Mouse (Mus musculus): ENCODE results near the gene Hgfac. TPM values are rescaled to one million over a fixed set of nuclear protein-coding genes. Genes with fewer than 3 reads are reported as not detected.

The Hgfac gene
- total RNA-seq, 2 experiments from 2014 or later, result 0.87 to 1.7 TPM

DNA sequence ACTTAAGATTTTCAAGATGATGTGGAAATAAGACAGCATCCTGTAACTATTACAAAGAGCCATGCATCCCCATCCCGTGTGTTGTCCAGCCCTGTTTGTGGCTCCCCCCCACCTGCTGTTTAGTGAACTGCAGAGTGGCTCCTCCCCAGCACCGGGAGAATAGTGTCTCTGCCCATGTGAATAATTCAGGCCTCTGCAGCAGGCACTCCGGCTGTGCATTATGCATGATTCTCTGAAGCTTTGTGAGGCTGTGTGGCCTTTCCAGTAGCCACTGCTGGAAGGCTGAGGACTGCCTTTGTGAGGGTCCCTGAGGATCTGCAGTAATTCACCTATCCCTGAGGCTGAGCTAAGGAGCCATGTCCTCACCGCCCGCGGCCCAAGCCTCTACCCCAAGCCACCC is 27.3 kb upstream of the Hgfac start:
- no peak for DNase-seq (ENCODE audit: extremely low spot score in 1 of 2, low spot score in 2 of 2)
- Histone ChIP-seq H3K27ac (no peak overlapping the region), H3K4me3 (no peak overlapping the region)
- no peak for TF ChIP-seq CTCF (IDR thresholded peaks at IDR 0.05)
- intact Hi-C loops (cut with DNase I), result no loop called here

GRCm38 (mm10) chr5:35019673-35020300 is 21.5 kb upstream of the Hgfac start:
- DNase-seq (ENCODE audit: extremely low spot score in 1 of 2, low spot score in 2 of 2), result peak in 1 of 2 experiments; percentile 32
- H3K27ac ChIP-seq, result peak overlapping the region; percentile 72
- H3K4me3 ChIP-seq, result no peak overlapping the region
- intact Hi-C loops (cut with DNase I), result loop anchor here (5.0 kb wide), 1 partner anchor 102 kb away; no protein-coding TSS in a partner anchor
- no peak for TF ChIP-seq CTCF (IDR thresholded peaks at IDR 0.05)

DNA sequence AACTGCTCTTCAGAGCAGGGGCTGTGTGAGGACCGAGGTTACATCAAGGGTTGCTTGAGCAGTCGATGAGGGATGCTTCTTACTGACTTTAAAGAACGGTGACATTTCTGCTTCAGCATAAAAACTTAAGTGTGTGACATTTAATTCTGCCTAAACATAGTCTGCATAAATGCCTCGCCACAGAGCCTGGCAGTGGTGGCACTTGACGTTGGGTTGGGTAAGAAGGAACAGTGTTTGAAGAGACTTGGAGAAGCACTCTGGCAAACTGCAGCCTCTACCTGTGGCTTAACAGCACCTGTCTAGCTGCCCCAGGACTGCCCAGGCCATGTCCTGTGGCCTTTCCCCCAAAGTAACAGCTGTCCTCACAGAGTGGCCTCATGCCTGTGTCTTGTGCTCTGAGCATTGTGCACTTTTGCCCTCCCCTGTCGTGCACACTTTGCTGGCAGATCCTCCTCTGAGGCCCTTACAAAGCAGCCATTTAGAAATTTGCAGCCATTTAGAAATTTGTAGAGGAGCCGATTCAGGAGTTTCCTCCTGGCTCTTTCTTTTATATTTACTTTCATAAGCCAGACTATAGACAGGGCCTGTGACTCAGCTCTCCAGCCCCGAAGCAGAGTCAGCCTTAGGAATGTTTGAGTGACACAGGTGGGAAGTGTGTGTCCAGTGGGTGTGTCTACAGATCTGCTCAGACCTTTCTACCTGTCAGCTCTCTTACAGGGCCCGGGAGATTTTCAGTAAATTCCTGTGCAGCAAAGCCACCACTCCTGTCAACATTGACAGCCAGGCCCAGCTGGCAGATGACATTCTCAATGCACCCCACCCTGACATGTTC is 20.7 kb upstream of the Hgfac start:
- intact Hi-C loops (cut with DNase I), result loop anchor here (5.0 kb wide), 1 partner anchor 103 kb away; no protein-coding TSS in a partner anchor
- Histone ChIP-seq H3K27ac (peak overlapping the region; percentile 72), H3K4me3 (no peak overlapping the region)
- DNase-seq (ENCODE audit: extremely low spot score in 1 of 2, low spot score in 2 of 2), result no peak
- TF ChIP-seq CTCF (IDR thresholded peaks at IDR 0.05), result no peak

DNA sequence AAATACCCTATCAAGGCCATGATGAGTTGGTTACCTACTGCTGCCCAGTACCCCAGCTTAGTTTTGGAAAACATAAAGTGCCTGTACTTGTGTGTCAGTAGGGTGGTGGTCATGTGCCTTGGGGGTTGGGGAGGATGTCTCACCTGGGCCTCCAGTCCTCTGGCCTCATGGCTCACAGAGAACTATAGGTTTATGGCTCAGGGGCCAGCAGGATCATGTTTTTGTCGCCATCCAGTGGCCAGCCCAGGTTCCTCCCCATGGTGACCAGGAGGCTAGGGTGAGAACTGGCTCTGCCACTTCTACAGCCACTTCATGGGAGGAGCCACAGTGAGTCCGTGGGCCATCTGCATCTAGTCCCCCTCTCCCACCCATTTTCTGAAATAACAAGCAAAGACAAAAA is 16.3 kb upstream of the Hgfac start:
- intact Hi-C loops (cut with DNase I), result loop anchor here (1.0 to 5.0 kb wide), 2 partner anchors 39 to 108 kb away; no protein-coding TSS in a partner anchor
- DNase-seq (ENCODE audit: extremely low spot score in 1 of 2, low spot score in 2 of 2), result peak; percentile 42 to 67
- peak; percentile 79 for TF ChIP-seq CTCF (IDR thresholded peaks at IDR 0.05)
- no peak overlapping the region for H3K4me3 ChIP-seq
- H3K27ac ChIP-seq, result peak overlapping the region; percentile 36

GRCm38 (mm10) chr5:35029303-35029702 is 12.0 kb upstream of the Hgfac start:
- TF ChIP-seq CTCF (IDR thresholded peaks at IDR 0.05), result no peak
- Histone ChIP-seq H3K27ac (no peak overlapping the region), H3K4me3 (no peak overlapping the region)
- DNase-seq (ENCODE audit: extremely low spot score in 1 of 2, low spot score in 2 of 2), result no peak
- intact Hi-C loops (cut with DNase I), result no loop called here

DNA sequence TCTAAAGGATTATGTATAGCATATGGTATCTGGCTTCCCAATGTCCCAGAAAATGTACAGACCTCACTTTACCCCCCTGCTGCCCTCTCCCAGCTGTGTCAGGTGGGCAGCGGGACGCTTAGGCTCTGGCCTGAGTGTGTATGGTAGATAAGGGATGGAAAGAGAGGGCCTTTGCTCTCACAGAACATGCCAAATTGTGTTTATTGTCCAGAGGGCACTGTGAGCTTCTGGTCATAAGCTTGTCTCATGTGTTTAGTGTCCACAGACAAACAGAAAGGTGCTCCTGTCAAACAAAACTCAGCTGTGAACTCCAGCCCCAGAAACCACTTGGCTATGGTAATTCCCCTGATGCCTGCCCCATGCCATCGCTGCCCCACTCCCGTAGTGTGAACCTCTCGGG is 11.6 kb upstream of the Hgfac start:
- intact Hi-C loops (cut with DNase I), result no loop called here
- no peak for TF ChIP-seq CTCF (IDR thresholded peaks at IDR 0.05)
- H3K4me3 ChIP-seq, result no peak overlapping the region
- DNase-seq (ENCODE audit: extremely low spot score in 1 of 2, low spot score in 2 of 2), result no peak
- H3K27ac ChIP-seq, result no peak overlapping the region

- intact Hi-C loops (cut with DNase I), result no loop called here
- H3K4me3 ChIP-seq, result no peak overlapping the region
- no peak for DNase-seq (ENCODE audit: extremely low spot score in 1 of 2, low spot score in 2 of 2)
- H3K27ac ChIP-seq, result no peak overlapping the region
- peak; percentile 38 for TF ChIP-seq CTCF (IDR thresholded peaks at IDR 0.05)
These were observed 8.2 kb upstream of the Hgfac start for GRCm38 (mm10) chr5:35033068-35033467.

- no peak overlapping the region for H3K4me3 ChIP-seq
- H3K27ac ChIP-seq, result no peak overlapping the region
- intact Hi-C loops (cut with DNase I), result no loop called here
- DNase-seq (ENCODE audit: extremely low spot score in 1 of 2, low spot score in 2 of 2), result no peak
- no peak for TF ChIP-seq CTCF (IDR thresholded peaks at IDR 0.05)
These were observed 7.7 kb upstream of the Hgfac start for GRCm38 (mm10) chr5:35033619-35034018.

GRCm38 (mm10) chr5:35035141-35035540 is 6.2 kb upstream of the Hgfac start:
- intact Hi-C loops (cut with DNase I), result no loop called here

GRCm38 (mm10) chr5:35035795-35036194 is 5.5 kb upstream of the Hgfac start:
- no peak for TF ChIP-seq CTCF (IDR thresholded peaks at IDR 0.05)
- intact Hi-C loops (cut with DNase I), result no loop called here
- Histone ChIP-seq H3K27ac (no peak overlapping the region), H3K4me3 (no peak overlapping the region)
- no peak for DNase-seq (ENCODE audit: extremely low spot score in 1 of 2, low spot score in 2 of 2)

More at GRCm38 (mm10) chr5:35035141-35035540, 6.2 kb upstream of the Hgfac start:
- H3K27ac ChIP-seq, result no peak overlapping the region
- no peak for TF ChIP-seq CTCF (IDR thresholded peaks at IDR 0.05)
- no peak overlapping the region for H3K4me3 ChIP-seq
- no peak for DNase-seq (ENCODE audit: extremely low spot score in 1 of 2, low spot score in 2 of 2)

- no peak for TF ChIP-seq CTCF (IDR thresholded peaks at IDR 0.05)
- DNase-seq (ENCODE audit: extremely low spot score in 1 of 2, low spot score in 2 of 2), result no peak
- intact Hi-C loops (cut with DNase I), result no loop called here
- no peak overlapping the region for H3K27ac ChIP-seq
- H3K4me3 ChIP-seq, result no peak overlapping the region
These were observed 3.9 kb upstream of the Hgfac start for GRCm38 (mm10) chr5:35037438-35037837.

- Histone ChIP-seq H3K4me3 (no peak overlapping the region), H3K27ac (no peak overlapping the region)
- intact Hi-C loops (cut with DNase I), result loop anchor here (1.0 to 5.0 kb wide), 3 partner anchors 56 to 370 kb away; no protein-coding TSS in a partner anchor
- TF ChIP-seq CTCF (IDR thresholded peaks at IDR 0.05), result no peak
- DNase-seq (ENCODE audit: extremely low spot score in 1 of 2, low spot score in 2 of 2), result no peak
These were observed 1.3 kb downstream of the Hgfac start for GRCm38 (mm10) chr5:35042431-35043109.
